Mouse (Mus musculus): ENCODE results near the gene Plcl2.

DNA sequence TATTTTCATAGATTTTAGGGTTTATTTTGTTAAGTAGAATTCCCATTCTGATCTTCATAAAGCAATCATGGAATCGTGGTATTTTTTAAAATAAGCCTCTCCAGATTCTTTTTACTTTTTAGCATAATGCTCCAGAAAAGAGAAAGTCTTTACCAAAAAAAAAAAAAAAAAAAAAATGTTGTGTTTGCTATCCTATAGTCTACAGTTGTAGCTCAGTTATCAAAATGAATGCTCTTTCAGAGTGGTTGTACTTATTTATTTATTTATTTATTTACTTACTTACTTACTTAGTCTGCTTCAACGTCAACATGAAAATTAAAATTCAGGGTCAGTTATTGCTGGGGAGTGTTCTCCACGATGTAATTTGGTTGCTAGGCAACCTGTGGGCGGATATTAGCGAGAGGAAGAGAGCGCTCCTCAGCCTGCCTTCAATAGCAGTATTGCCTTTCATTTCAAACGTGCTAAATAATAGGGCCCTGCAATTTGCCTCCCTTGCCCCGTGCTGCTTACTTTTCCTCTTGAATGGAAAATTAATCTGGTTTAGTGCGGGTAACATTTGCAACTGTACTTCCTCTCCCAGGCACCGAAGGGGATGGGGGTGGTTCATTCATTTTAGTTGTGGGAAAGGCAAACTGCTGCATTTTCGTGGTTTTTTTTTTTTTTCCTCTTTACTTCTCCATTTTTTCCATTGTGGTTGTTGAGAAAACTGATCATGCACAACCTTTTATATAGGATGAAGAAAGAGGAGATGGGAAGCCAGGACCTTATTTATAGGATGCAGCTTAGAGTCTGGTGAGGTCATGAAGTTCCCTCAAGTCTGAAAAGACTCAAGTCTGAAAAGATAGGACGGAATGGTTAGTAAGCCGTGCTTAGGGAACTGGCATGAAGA is 39.4 kb upstream of the Plcl2 start:
- TF ChIP-seq CTCF (IDR thresholded peaks at IDR 0.05) (no peak), EP300 (IDR thresholded peaks at IDR 0.05) (no peak)
